Mouse (Mus musculus) cortical plate, adult 2 months (tissue): Measurements from ENCODE around the gene Rps6ka2.
"Not testable (repeated sequence)": the region's sequence is repeated elsewhere in the genome, so short reads cannot be mapped to it uniquely, and the experiment has no call there.

Experiments
- CTCF ChIP-seq: fragments of 200-500 bp; IDR thresholded peaks from 2 replicates; pipeline ENCODE4 v1.5.1; 2011; ENCODE audit warnings: mild to moderate bottlenecking, control low read depth, low read length; ENCODE audit not compliant: insufficient read depth; ENCODE audit errors: extremely low read depth
- POLR2A ChIP-seq: fragments of 200-500 bp; IDR thresholded peaks from 2 replicates; pipeline ENCODE4 v1.6.1; 2011; ENCODE audit warnings: mild to moderate bottlenecking, low read length, control low read depth; ENCODE audit not compliant: insufficient read depth; ENCODE audit errors: extremely low read depth

- TF ChIP-seq POLR2A, CTCF: not testable (repeated sequence)
These were observed 47.4 kb upstream of the Rps6ka2 start for GRCm38 (mm10) chr17:7122554-7122953.
